11 mouse cellular contexts compared by ENCODE assay signal in the genomic region with DNA sequence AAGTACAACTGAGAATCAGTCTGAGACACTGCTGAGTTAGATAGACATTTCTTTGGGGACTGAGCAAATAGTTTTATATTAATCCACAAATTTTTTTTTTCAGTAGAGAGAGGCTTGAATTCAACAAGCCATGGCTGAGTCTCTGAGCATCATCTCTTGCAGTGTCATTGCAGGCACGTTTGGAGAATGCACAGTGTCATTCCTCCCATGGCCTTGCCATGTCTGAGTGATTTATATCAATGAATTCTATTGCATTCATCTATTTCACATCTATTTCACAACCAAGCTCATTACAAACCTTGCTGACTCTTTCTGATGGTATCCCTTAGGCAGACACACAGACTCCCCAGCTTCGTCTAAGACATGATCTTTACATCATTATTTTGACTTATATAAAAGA.
"Had no signal": no experiment of that assay in that cellular context is flagged by ENCODE, and none has a peak within 500 bp of the region (broad histone marks: within the 10 kb centered on the region; RNA-seq: fewer than 3 reads in every experiment).

No protein-coding gene starts in this region.

- DNase-seq: right cerebral cortex, adult 18-20 months; right cerebral cortex, postnatal 14 days; right cerebral cortex, postnatal 25 days; right cerebral cortex, postnatal 4 days; spleen, adult 18-20 months; thymus, adult 18-20 months; thymus, adult 2 months; thymus, postnatal 14 days; thymus, postnatal 25 days; thymus, postnatal 36 days; thymus, postnatal 4 days had no signal
